In genomic region chr9:61396474-61396873, GRCm38 (mm10) we compare ENCODE assay signal across 9 mouse cellular contexts. TPM values are rescaled to one million over a fixed set of nuclear protein-coding genes. Genes with fewer than 3 reads are reported as not detected.
DNase-seq lines count a peak whose midpoint lies in the region; ATAC-seq lines count a peak whose summit lies in the region.
"Had no signal": no experiment of that assay in that cellular context is flagged by ENCODE, and none has a peak within 500 bp of the region (broad histone marks: within the 10 kb centered on the region; RNA-seq: fewer than 3 reads in every experiment).

No protein-coding gene starts in this region.

- no peak overlapping the region for H3K4me3 ChIP-seq in forebrain, embryonic 12.5 days (replicated peaks)
- H3K4me3 ChIP-seq in heart, embryonic 10.5 days: no peak overlapping the region

- H3K27me3 ChIP-seq in forebrain, embryonic 12.5 days: peaks cover 48% of the 10 kb centered on the region
- H3K27me3 ChIP-seq in heart, embryonic 10.5 days (ENCODE audit: insufficient read depth, poor library complexity, severe bottlenecking): peaks cover 75% of the 10 kb centered on the region

- no peak overlapping the region for H3K9ac ChIP-seq in forebrain, embryonic 12.5 days

- H3K4me1 ChIP-seq in forebrain, embryonic 12.5 days: peaks cover 85% of the 10 kb centered on the region
- H3K4me1 ChIP-seq in heart, embryonic 10.5 days: peaks cover 38% of the 10 kb centered on the region

- H3K27ac ChIP-seq in forebrain, embryonic 12.5 days: peak overlapping the region; percentile 58
- no peak overlapping the region for H3K27ac ChIP-seq in heart, embryonic 10.5 days

- peaks cover 92% of the 10 kb centered on the region for H3K36me3 ChIP-seq in forebrain, embryonic 12.5 days (replicated peaks)
- H3K36me3 ChIP-seq in heart, embryonic 10.5 days: peaks cover 68% of the 10 kb centered on the region

- H3K4me2 ChIP-seq in forebrain, embryonic 12.5 days: peak overlapping the region; percentile 31

- peak; percentile 86 for ATAC-seq in forebrain, embryonic 12.5 days (ENCODE audit: low FRiP score)

- no peaks in the 10 kb centered on the region for H3K9me3 ChIP-seq in forebrain, embryonic 12.5 days
- H3K9me3 ChIP-seq in heart, embryonic 10.5 days: no peaks in the 10 kb centered on the region

- peak; percentile 58 for DNase-seq in kidney, postnatal 10 days
- DNase-seq in kidney, adult 11 months: no peak
- peak; percentile 41 to 52 for DNase-seq in B cell, adult 2 months
- DNase-seq in mesoderm, embryonic 11.5 days (ENCODE audit: low read depth, low spot score): peak; percentile 55
- DNase-seq in heart, adult 18-20 months: no peak
- DNase-seq in layer of hippocampus, adult 18-20 months (ENCODE audit: low spot score in 2 of 2): no peak
- no peak for DNase-seq in heart, embryonic 10.5 days (ENCODE audit: low spot score)
- DNase-seq: thymus, postnatal 14 days had no signal

- 11% methylated on average over 13 of the region's 13 CpGs for WGBS in forebrain, embryonic 12.5 days
- WGBS in heart, embryonic 10.5 days: 36% methylated on average over 13 of the region's 13 CpGs

RNA-seq across cellular contexts. Expression of gene Tle3, which starts 24.3 kb away (rescaled TPM):
- 55.6 and 56.2 TPM in 2 replicates for polyA plus RNA-seq in forebrain, embryonic 12.5 days (2016; fragmentation: Nextera tagmentation; extraction: Ambion mirVana)
- 10 to 100 TPM; 15.2 to 21.9 TPM for total RNA-seq in heart, adult 18-20 months (2021)
- total RNA-seq in layer of hippocampus, adult 18-20 months (2021): 10 to 100 TPM; 58.1 to 59.7 TPM
- polyA plus RNA-seq in heart, embryonic 10.5 days (2016; fragmentation: Nextera tagmentation; extraction: Ambion mirVana): 15.6 and 25.4 TPM in 2 replicates

Comparison
In these comparisons a context has a peak if more than half of its experiments do, and no peak if none do; other contexts are left out.
1. DNase-seq: peak in kidney, postnatal 10 days (single experiment), B cell, adult 2 months (2 of 2) and mesoderm, embryonic 11.5 days (single experiment); none in kidney, adult 11 months (single experiment), heart, adult 18-20 months (0 of 2), layer of hippocampus, adult 18-20 months (0 of 2) and heart, embryonic 10.5 days (single experiment).